Mouse (Mus musculus): ENCODE results near the gene Ranbp3l. TPM values are rescaled to one million over a fixed set of nuclear protein-coding genes. Genes with fewer than 3 reads are reported as not detected.

Gene Ranbp3l
- total and polyA plus RNA-seq, 3 experiments: not detected

- no peak overlapping the region for H3K4me3 ChIP-seq (replicated peaks in 1 of 3; ENCODE audit: low read depth in 2 of 3, low read length in 2 of 3, poor library complexity in 1 of 3)
- no peak overlapping the region for H3K4me2 ChIP-seq (ENCODE audit: insufficient read depth, low read depth, poor library complexity, severe bottlenecking)
- no peaks in the 10 kb centered on the region for H3K27me3 ChIP-seq (replicated peaks)
- dilution Hi-C loops (cut with MboI; ENCODE audit: extremely low pct_ligation_motif_present, extremely low pct_unique_long_range_greater_than_20kb, low sequenced_read_pairs): no loop called here
- no peaks in the 10 kb centered on the region for H3K9me3 ChIP-seq (replicated peaks; ENCODE audit: low read length)
- H3K4me1 ChIP-seq (ENCODE audit: control insufficient read depth in 1 of 2, insufficient read depth in 2 of 2): no peaks in the 10 kb centered on the region
- in situ Hi-C loops (cut with MboI; ENCODE audit: low pct_ligation_motif_present, low pct_unique_long_range_greater_than_20kb, low sequenced_read_pairs): no loop called here
- no peaks in the 10 kb centered on the region for H3K36me3 ChIP-seq (replicated peaks in 1 of 2; ENCODE audit: control insufficient read depth in 1 of 2, insufficient read depth in 1 of 2, low read length in 1 of 2)
- TF ChIP-seq JUND (conservative IDR thresholded peaks at IDR 0.05; ENCODE audit: low read depth, low read length): no peak
- no peak for TF ChIP-seq POLR2A (IDR thresholded peaks at IDR 0.05; ENCODE audit: low read depth, low read length)
- no peak for TF ChIP-seq USF2 (conservative IDR thresholded peaks at IDR 0.05; ENCODE audit: low read depth, low read length)
- peak in 1 of 2 experiments; percentile 26; a peak in 1 of 4 replicates for TF ChIP-seq CTCF (conservative IDR thresholded peaks at IDR 0.05 in 1 of 2, IDR thresholded peaks at IDR 0.05 in 1 of 2; ENCODE audit: low read depth in 2 of 2, low read length in 2 of 2)
- no peak for TF ChIP-seq MAFK (IDR thresholded peaks at IDR 0.05; ENCODE audit: insufficient replicate concordance, low read length)
- no peaks in the 10 kb centered on the region for H3K79me2 ChIP-seq (replicated peaks; ENCODE audit: control insufficient read depth, extremely low read depth, insufficient read depth, poor library complexity, severe bottlenecking)
- H3K9ac ChIP-seq (ENCODE audit: insufficient read depth, low read depth): no peak overlapping the region
- H3K27ac ChIP-seq (ENCODE audit: insufficient read depth, low read depth): no peak overlapping the region
- DNase-seq (ENCODE audit: extremely low read depth): no peak
These were observed 88.0 kb downstream of the Ranbp3l start for GRCm38 (mm10) chr15:9055704-9056103.

GRCm38 (mm10) chr15:9059856-9060255, 92.1 kb downstream of the Ranbp3l start:
- no peaks in the 10 kb centered on the region for H3K9me3 ChIP-seq (replicated peaks; ENCODE audit: low read length)
- no peak overlapping the region for H3K27ac ChIP-seq (ENCODE audit: insufficient read depth, low read depth)
- H3K36me3 ChIP-seq (replicated peaks in 1 of 2; ENCODE audit: control insufficient read depth in 1 of 2, insufficient read depth in 1 of 2, low read length in 1 of 2): no peaks in the 10 kb centered on the region
- H3K27me3 ChIP-seq (replicated peaks): no peaks in the 10 kb centered on the region
- dilution Hi-C loops (cut with MboI; ENCODE audit: extremely low pct_ligation_motif_present, extremely low pct_unique_long_range_greater_than_20kb, low sequenced_read_pairs) (no loop called here), in situ Hi-C loops (cut with MboI; ENCODE audit: low pct_ligation_motif_present, low pct_unique_long_range_greater_than_20kb, low sequenced_read_pairs) (no loop called here)
- H3K4me3 ChIP-seq (replicated peaks in 1 of 3; ENCODE audit: low read depth in 2 of 3, low read length in 2 of 3, poor library complexity in 1 of 3): no peak overlapping the region
- no peak for DNase-seq (ENCODE audit: extremely low read depth)
- H3K79me2 ChIP-seq (replicated peaks; ENCODE audit: control insufficient read depth, extremely low read depth, insufficient read depth, poor library complexity, severe bottlenecking): no peaks in the 10 kb centered on the region
- TF ChIP-seq RAD21 (IDR thresholded peaks at IDR 0.05; ENCODE audit: low read depth, low read length) (peak; percentile 31), CTCF (conservative IDR thresholded peaks at IDR 0.05 in 1 of 2, IDR thresholded peaks at IDR 0.05 in 1 of 2; ENCODE audit: low read depth in 2 of 2, low read length in 2 of 2) (peak in 1 of 2 experiments; percentile 33; a peak in 2 of 4 replicates), SIN3A (IDR thresholded peaks at IDR 0.05; ENCODE audit: low read length) (no peak)
- no peak overlapping the region for H3K9ac ChIP-seq (ENCODE audit: insufficient read depth, low read depth)
- H3K4me1 ChIP-seq (ENCODE audit: control insufficient read depth in 1 of 2, insufficient read depth in 2 of 2): no peaks in the 10 kb centered on the region
- H3K4me2 ChIP-seq (ENCODE audit: insufficient read depth, low read depth, poor library complexity, severe bottlenecking): no peak overlapping the region

- Histone ChIP-seq H3K9ac (ENCODE audit: insufficient read depth, low read depth) (no peak overlapping the region), H3K36me3 (replicated peaks in 1 of 2; ENCODE audit: control insufficient read depth in 1 of 2, insufficient read depth in 1 of 2, low read length in 1 of 2) (no peaks in the 10 kb centered on the region), H3K27me3 (replicated peaks) (no peaks in the 10 kb centered on the region), H3K27ac (ENCODE audit: insufficient read depth, low read depth) (no peak overlapping the region), H3K4me3 (replicated peaks in 1 of 3; ENCODE audit: low read depth in 2 of 3, low read length in 2 of 3, poor library complexity in 1 of 3) (no peak overlapping the region), H3K4me2 (ENCODE audit: insufficient read depth, low read depth, poor library complexity, severe bottlenecking) (no peak overlapping the region), H3K9me3 (replicated peaks; ENCODE audit: low read length) (no peaks in the 10 kb centered on the region), H3K4me1 (ENCODE audit: control insufficient read depth in 1 of 2, insufficient read depth in 2 of 2) (no peaks in the 10 kb centered on the region), H3K79me2 (replicated peaks; ENCODE audit: control insufficient read depth, extremely low read depth, insufficient read depth, poor library complexity, severe bottlenecking) (no peaks in the 10 kb centered on the region)
- DNase-seq (ENCODE audit: extremely low read depth): no peak
- TF ChIP-seq KAT2A (IDR thresholded peaks at IDR 0.05; ENCODE audit: insufficient replicate concordance, low read length): no peak
- no peak for TF ChIP-seq BHLHE40 (IDR thresholded peaks at IDR 0.05; ENCODE audit: low read depth, low read length)
- no peak for TF ChIP-seq SIN3A (IDR thresholded peaks at IDR 0.05; ENCODE audit: low read length)
- no peak for TF ChIP-seq PAX5 (IDR thresholded peaks at IDR 0.05; ENCODE audit: low read length)
- TF ChIP-seq ZMIZ1 (IDR thresholded peaks at IDR 0.05; ENCODE audit: low read depth, low read length): no peak
- no peak for TF ChIP-seq E2F4 (IDR thresholded peaks at IDR 0.05; ENCODE audit: insufficient replicate concordance, low read depth, low read length)
- no peak for TF ChIP-seq MEF2A (IDR thresholded peaks at IDR 0.05; ENCODE audit: borderline replicate concordance, low read depth, low read length)
- TF ChIP-seq NRF1 (IDR thresholded peaks at IDR 0.05; ENCODE audit: low read depth, low read length): no peak
- no peak for TF ChIP-seq UBTF (IDR thresholded peaks at IDR 0.05; ENCODE audit: low read depth, low read length)
- no peak for TF ChIP-seq MXI1 (IDR thresholded peaks at IDR 0.05; ENCODE audit: low read depth, low read length)
- no peak for TF ChIP-seq RCOR1 (conservative IDR thresholded peaks at IDR 0.05; ENCODE audit: low read depth, low read length)
- in situ Hi-C loops (cut with MboI; ENCODE audit: low pct_ligation_motif_present, low pct_unique_long_range_greater_than_20kb, low sequenced_read_pairs): no loop called here
- dilution Hi-C loops (cut with MboI; ENCODE audit: extremely low pct_ligation_motif_present, extremely low pct_unique_long_range_greater_than_20kb, low sequenced_read_pairs): no loop called here
These were observed 93.6 kb downstream of the Ranbp3l start for GRCm38 (mm10) chr15:9061150-9061882.
